Mouse (Mus musculus) adrenal gland, postnatal 10 days (tissue): ENCODE measurements around the gene Amacr. TPM values are rescaled to one million over a fixed set of nuclear protein-coding genes. Genes with fewer than 3 reads are reported as not detected.

Experiments used
- DNase-seq: peaks from one replicate; pipeline ENCODE4 v3.0.0; 2021; ENCODE audit warnings: mixed read lengths
- total RNA-seq, 2 experiments: library from RNA; stranded (reverse); gene quantifications; 2 replicates each; pipeline ENCODE4 v1.2.3; 2021

Gene Amacr
- total RNA-seq, 2 experiments from 2014 or later = 33.8 to 40.5 TPM

- no peak for DNase-seq
Observed at GRCm38 (mm10) chr15:10990411-10990810, 8.9 kb downstream of the Amacr start.

- DNase-seq = no peak
Observed at GRCm38 (mm10) chr15:10991566-10991965, 10.0 kb downstream of the Amacr start.

- DNase-seq = no peak
Observed at GRCm38 (mm10) chr15:10999832-11000231, 18.3 kb downstream of the Amacr start.

- DNase-seq = no peak
Observed at GRCm38 (mm10) chr15:11000421-11000820, 18.9 kb downstream of the Amacr start, which contains the start of gene Slc45a2. TSS of gene Slc45a2 (plus strand) at chr15:11000721.

- DNase-seq = no peak
Observed at GRCm38 (mm10) chr15:11003791-11004190, 22.2 kb downstream of the Amacr start.

- DNase-seq = no peak
Observed at GRCm38 (mm10) chr15:11004646-11005045, 23.1 kb downstream of the Amacr start.

- no peak for DNase-seq
Observed at GRCm38 (mm10) chr15:11008756-11009155, 27.2 kb downstream of the Amacr start.

- no peak for DNase-seq
Observed at GRCm38 (mm10) chr15:11010976-11011548, 29.5 kb downstream of the Amacr start.

- no peak for DNase-seq
Observed at GRCm38 (mm10) chr15:11014931-11015330, 33.4 kb downstream of the Amacr start.

GRCm38 (mm10) chr15:11026801-11027561 is 45.4 kb downstream of the Amacr start:
- no peak for DNase-seq

GRCm38 (mm10) chr15:11030188-11030587 is 48.6 kb downstream of the Amacr start:
- DNase-seq = no peak

GRCm38 (mm10) chr15:11035947-11036474 is 54.5 kb downstream of the Amacr start:
- no peak for DNase-seq

GRCm38 (mm10) chr15:11036535-11037375 is 55.2 kb downstream of the Amacr start:
- DNase-seq = peak; percentile 23

GRCm38 (mm10) chr15:11037376-11037695 is 55.8 kb downstream of the Amacr start:
- DNase-seq = no peak

GRCm38 (mm10) chr15:11037711-11038110 is 56.2 kb downstream of the Amacr start, which contains the start of gene Rxfp3:
TSS of gene Rxfp3 (minus strand) at chr15:11037991.
- no peak for DNase-seq

- peak; percentile 57 for DNase-seq
Observed at GRCm38 (mm10) chr15:11038476-11038875, 56.9 kb downstream of the Amacr start.

- DNase-seq = no peak
Observed at GRCm38 (mm10) chr15:11040067-11040466, 58.5 kb downstream of the Amacr start.

GRCm38 (mm10) chr15:11041229-11041628 is 59.7 kb downstream of the Amacr start:
- no peak for DNase-seq

- DNase-seq = no peak
Observed at GRCm38 (mm10) chr15:11042828-11043227, 61.3 kb downstream of the Amacr start.
